Mouse (Mus musculus): ENCODE measurements around the gene Armh4. TPM values are rescaled to one million over a fixed set of nuclear protein-coding genes. Genes with fewer than 3 reads are reported as not detected.

Gene Armh4
- total and polyA plus RNA-seq, 2 experiments from 2014 or later: 12.7 to 29.2 TPM

DNA sequence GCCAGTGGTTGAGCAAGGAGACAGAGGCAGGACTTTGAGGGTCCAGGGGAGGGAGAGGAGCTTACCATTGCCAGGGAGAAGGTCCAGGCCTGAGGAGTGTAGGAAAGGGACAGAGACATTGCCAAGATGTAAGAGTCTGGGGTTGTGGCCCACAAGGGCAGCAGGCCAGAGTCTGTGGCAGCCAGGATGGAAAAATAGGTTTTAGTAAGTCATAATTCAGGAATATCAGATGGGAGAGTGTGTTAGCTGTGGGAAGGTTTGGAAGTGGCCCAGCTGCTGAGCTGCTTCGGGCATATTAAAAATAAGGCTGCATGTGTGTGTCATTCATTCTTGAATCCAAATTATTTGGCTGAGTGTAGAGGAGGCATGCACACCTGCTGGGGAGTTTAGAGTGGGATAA is 11.4 kb downstream of the Armh4 start:
- WGBS: 61% methylated on average over 1 of the region's 1 CpGs
- H3K27me3 ChIP-seq (ENCODE audit: control insufficient read depth, insufficient read depth, low read length): no peaks in the 10 kb centered on the region
- no peak overlapping the region for H3K27ac ChIP-seq (ENCODE audit: low read depth)
- H3K36me3 ChIP-seq (replicated peaks; ENCODE audit: control insufficient read depth, insufficient read depth, low read length): 0 out of 2 replicates have a peak, but pooled peaks cover 7% of the 10 kb centered on the region
- ATAC-seq (ENCODE audit: insufficient read depth, low read depth) (no peak), DNase-seq (ENCODE audit: low spot score) (no peak)
- no peak overlapping the region for H3K4me2 ChIP-seq (ENCODE audit: low read depth, low read length)
- no peaks in the 10 kb centered on the region for H3K9me3 ChIP-seq (replicated peaks; ENCODE audit: control insufficient read depth, low read length)
- no peaks in the 10 kb centered on the region for H3K4me1 ChIP-seq (ENCODE audit: control insufficient read depth, insufficient read depth)
- H3K9ac ChIP-seq (replicated peaks; ENCODE audit: low read depth, low read length): no peak overlapping the region
- no peak overlapping the region for H3K4me3 ChIP-seq (ENCODE audit: low read depth, low read length)
- TF ChIP-seq EP300 (IDR thresholded peaks at IDR 0.05; ENCODE audit: low read depth) (no peak), CTCF (IDR thresholded peaks at IDR 0.05; ENCODE audit: low read depth) (no peak)

DNA sequence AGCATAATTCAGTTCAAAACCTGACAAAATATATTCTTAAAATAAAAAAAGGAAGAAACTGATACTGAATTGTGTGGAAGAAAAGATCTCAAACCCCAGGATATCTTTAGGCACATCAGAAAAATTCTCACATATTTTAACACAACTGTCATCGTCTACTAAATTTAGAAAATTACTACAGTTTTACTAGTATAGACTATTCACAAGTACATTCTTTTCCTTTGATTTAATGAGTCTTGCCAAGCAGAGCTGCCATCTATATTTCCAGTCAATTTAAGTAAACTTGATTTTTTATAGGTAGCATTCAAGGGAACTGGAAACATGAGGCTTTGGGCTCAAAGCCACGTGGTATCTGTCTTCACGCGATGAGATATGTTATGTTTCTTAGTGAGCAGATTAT is 16.6 kb downstream of the Armh4 start:
- Histone ChIP-seq H3K4me1 (ENCODE audit: control insufficient read depth, insufficient read depth) (no peaks in the 10 kb centered on the region), H3K27me3 (ENCODE audit: control insufficient read depth, insufficient read depth, low read length) (no peaks in the 10 kb centered on the region), H3K4me2 (ENCODE audit: low read depth, low read length) (no peak overlapping the region), H3K36me3 (replicated peaks; ENCODE audit: control insufficient read depth, insufficient read depth, low read length) (0 out of 2 replicates have a peak, but pooled peaks cover 7% of the 10 kb centered on the region), H3K4me3 (ENCODE audit: low read depth, low read length) (no peak overlapping the region), H3K27ac (ENCODE audit: low read depth) (no peak overlapping the region), H3K9ac (replicated peaks; ENCODE audit: low read depth, low read length) (no peak overlapping the region), H3K9me3 (replicated peaks; ENCODE audit: control insufficient read depth, low read length) (no peaks in the 10 kb centered on the region)
- 77% methylated on average over 4 of the region's 4 CpGs for WGBS
- ATAC-seq (ENCODE audit: insufficient read depth, low read depth) (no peak), DNase-seq (ENCODE audit: low spot score) (no peak)
- TF ChIP-seq CTCF (IDR thresholded peaks at IDR 0.05; ENCODE audit: low read depth) (no peak), EP300 (IDR thresholded peaks at IDR 0.05; ENCODE audit: low read depth) (no peak)

DNA sequence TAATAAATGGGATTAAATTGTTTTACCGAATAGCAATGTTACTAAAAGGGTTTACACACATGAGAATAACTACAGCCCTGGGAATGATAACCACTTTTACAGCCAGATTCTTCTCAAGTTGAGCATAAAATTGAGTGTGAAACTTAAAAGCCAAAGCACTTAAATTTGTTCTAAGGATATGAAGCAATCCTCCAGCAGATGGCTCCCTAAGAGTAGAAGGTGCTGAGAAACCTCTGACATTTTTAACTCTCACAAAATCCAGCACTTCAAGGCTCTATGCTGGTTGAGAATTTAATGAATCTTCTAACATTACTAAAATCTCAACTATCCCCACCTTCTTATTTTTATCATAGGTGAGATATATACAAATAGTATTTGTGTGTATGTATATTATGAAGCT is 27.3 kb downstream of the Armh4 start:
- TF ChIP-seq CTCF (IDR thresholded peaks at IDR 0.05; ENCODE audit: low read depth): peak; percentile 17; the same call in 1 of the 2 replicates
- TF ChIP-seq EP300 (IDR thresholded peaks at IDR 0.05; ENCODE audit: low read depth): no peak
- no peak for ATAC-seq (ENCODE audit: insufficient read depth, low read depth)
- 91% methylated on average over 1 of the region's 1 CpGs for WGBS

DNA sequence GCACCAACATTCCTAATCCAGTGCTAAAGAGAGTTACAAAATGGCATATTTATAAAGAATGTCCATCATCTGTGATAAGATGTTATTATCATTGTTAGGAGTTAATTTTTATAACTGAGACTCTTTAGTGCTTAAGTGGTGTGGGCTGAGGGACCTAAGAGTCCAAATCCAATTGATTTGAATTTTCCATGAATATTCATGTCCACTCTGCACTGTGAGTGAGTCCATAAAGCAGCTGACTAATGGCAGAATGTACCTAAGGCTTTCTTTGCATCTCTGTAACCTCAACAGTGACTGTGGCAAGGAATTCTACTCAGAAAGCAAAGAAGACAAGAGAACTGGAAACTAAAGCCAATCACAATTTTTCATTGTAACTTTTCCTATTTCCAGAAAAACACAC is 30.6 kb downstream of the Armh4 start:
- ATAC-seq (ENCODE audit: insufficient read depth, low read depth) (no peak), DNase-seq (ENCODE audit: low spot score) (no peak)
- Histone ChIP-seq H3K4me1 (ENCODE audit: control insufficient read depth, insufficient read depth) (no peaks in the 10 kb centered on the region), H3K4me2 (ENCODE audit: low read depth, low read length) (no peak overlapping the region), H3K36me3 (replicated peaks; ENCODE audit: control insufficient read depth, insufficient read depth, low read length) (0 out of 2 replicates have a peak, but pooled peaks cover 8% of the 10 kb centered on the region), H3K9me3 (replicated peaks; ENCODE audit: control insufficient read depth, low read length) (no peaks in the 10 kb centered on the region), H3K9ac (replicated peaks; ENCODE audit: low read depth, low read length) (no peak overlapping the region), H3K4me3 (ENCODE audit: low read depth, low read length) (no peak overlapping the region), H3K27me3 (ENCODE audit: control insufficient read depth, insufficient read depth, low read length) (no peaks in the 10 kb centered on the region), H3K27ac (ENCODE audit: low read depth) (no peak overlapping the region)
- TF ChIP-seq EP300 (IDR thresholded peaks at IDR 0.05; ENCODE audit: low read depth) (no peak), CTCF (IDR thresholded peaks at IDR 0.05; ENCODE audit: low read depth) (no peak)

More for the DNA sequence above, 27.3 kb downstream of the Armh4 start:
- Histone ChIP-seq H3K36me3 (replicated peaks; ENCODE audit: control insufficient read depth, insufficient read depth, low read length) (peaks cover 10% of the 10 kb centered on the region; the same call in 1 of the 2 replicates), H3K27ac (ENCODE audit: low read depth) (no peak overlapping the region), H3K27me3 (ENCODE audit: control insufficient read depth, insufficient read depth, low read length) (no peaks in the 10 kb centered on the region), H3K4me2 (ENCODE audit: low read depth, low read length) (no peak overlapping the region), H3K9ac (replicated peaks; ENCODE audit: low read depth, low read length) (no peak overlapping the region), H3K4me1 (ENCODE audit: control insufficient read depth, insufficient read depth) (no peaks in the 10 kb centered on the region), H3K9me3 (replicated peaks; ENCODE audit: control insufficient read depth, low read length) (no peaks in the 10 kb centered on the region), H3K4me3 (ENCODE audit: low read depth, low read length) (no peak overlapping the region)
- no peak for DNase-seq (ENCODE audit: low spot score)

DNA sequence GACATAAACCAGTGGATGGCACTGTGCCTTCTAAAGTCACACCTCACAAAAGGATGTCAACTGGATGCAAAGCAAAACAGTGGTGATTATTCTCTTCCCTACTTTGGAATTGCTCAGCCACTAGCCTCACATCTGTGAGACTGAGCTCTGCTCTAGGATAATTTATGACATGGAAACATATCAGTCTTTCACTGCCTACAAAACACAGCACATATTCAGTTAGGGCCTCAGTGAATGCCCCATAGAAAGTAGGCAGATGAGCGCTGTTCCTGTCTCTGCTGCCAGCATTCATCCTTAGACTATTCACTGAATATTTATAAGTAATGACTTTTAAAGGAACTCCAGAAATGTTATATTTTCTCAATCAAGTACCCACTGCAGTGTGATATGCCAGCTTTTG is 37.3 kb downstream of the Armh4 start:
- Histone ChIP-seq H3K36me3 (replicated peaks; ENCODE audit: control insufficient read depth, insufficient read depth, low read length) (0 out of 2 replicates have a peak, but pooled peaks cover 2% of the 10 kb centered on the region), H3K27ac (ENCODE audit: low read depth) (no peak overlapping the region), H3K9ac (replicated peaks; ENCODE audit: low read depth, low read length) (no peak overlapping the region), H3K27me3 (ENCODE audit: control insufficient read depth, insufficient read depth, low read length) (no peaks in the 10 kb centered on the region), H3K4me3 (ENCODE audit: low read depth, low read length) (no peak overlapping the region), H3K4me1 (ENCODE audit: control insufficient read depth, insufficient read depth) (peaks cover 5% of the 10 kb centered on the region), H3K9me3 (replicated peaks; ENCODE audit: control insufficient read depth, low read length) (no peaks in the 10 kb centered on the region), H3K4me2 (ENCODE audit: low read depth, low read length) (no peak overlapping the region)
- ATAC-seq (ENCODE audit: insufficient read depth, low read depth): no peak
- DNase-seq (ENCODE audit: low spot score): no peak
- no peak for TF ChIP-seq EP300 (IDR thresholded peaks at IDR 0.05; ENCODE audit: low read depth)
- TF ChIP-seq CTCF (IDR thresholded peaks at IDR 0.05; ENCODE audit: low read depth): no peak
- 100% methylated on average over 1 of the region's 1 CpGs for WGBS

DNA sequence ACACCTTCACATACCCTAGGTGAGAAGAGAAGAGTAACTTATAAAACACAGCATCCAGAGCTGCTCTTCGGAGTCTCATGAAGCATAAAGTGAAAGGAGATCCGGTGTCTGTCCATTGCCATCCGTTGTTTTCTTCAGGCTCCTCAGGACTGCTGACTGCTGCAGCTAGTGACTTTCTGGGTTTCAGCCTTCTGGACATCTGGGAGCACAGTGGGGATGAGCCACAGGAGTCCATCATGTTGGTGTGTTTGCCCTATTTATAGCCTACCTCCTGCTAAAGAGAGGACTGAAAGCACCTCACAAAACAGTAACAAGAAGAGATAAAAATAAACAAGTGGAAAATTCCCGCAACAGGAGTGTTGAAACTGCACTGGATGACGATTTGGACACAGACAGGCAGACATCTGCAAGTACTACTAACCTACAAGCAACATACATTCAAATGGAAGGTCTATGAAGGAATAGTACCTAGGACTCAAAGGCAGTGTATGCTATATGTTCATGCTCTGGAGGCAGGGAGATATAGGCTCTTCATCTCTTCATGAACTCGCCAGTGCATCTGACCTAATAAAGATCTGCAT is 39.1 kb downstream of the Armh4 start:
- no peak overlapping the region for H3K27ac ChIP-seq (ENCODE audit: low read depth)
- TF ChIP-seq EP300 (IDR thresholded peaks at IDR 0.05; ENCODE audit: low read depth) (no peak), CTCF (IDR thresholded peaks at IDR 0.05; ENCODE audit: low read depth) (no peak)

More for the DNA sequence above, 39.1 kb downstream of the Armh4 start:
- WGBS: 59% methylated on average over 6 of the region's 6 CpGs
- no peaks in the 10 kb centered on the region for H3K36me3 ChIP-seq (replicated peaks; ENCODE audit: control insufficient read depth, insufficient read depth, low read length)
- DNase-seq (ENCODE audit: low spot score): no peak
- H3K4me3 ChIP-seq (ENCODE audit: low read depth, low read length): no peak overlapping the region
- H3K9me3 ChIP-seq (replicated peaks; ENCODE audit: control insufficient read depth, low read length): no peaks in the 10 kb centered on the region
- no peaks in the 10 kb centered on the region for H3K27me3 ChIP-seq (ENCODE audit: control insufficient read depth, insufficient read depth, low read length)
- H3K4me2 ChIP-seq (ENCODE audit: low read depth, low read length): no peak overlapping the region
- H3K4me1 ChIP-seq (ENCODE audit: control insufficient read depth, insufficient read depth): peaks cover 5% of the 10 kb centered on the region
- no peak for ATAC-seq (ENCODE audit: insufficient read depth, low read depth)
- no peak overlapping the region for H3K9ac ChIP-seq (replicated peaks; ENCODE audit: low read depth, low read length)
